Mouse (Mus musculus) ES-E14 (cell line): Measurements from ENCODE around the gene Hras.

Source experiments
- CHD2 ChIP-seq: IDR thresholded peaks from 2 replicates; pipeline ENCODE4 v1.6.1; 2014; ENCODE audit warnings: mild to moderate bottlenecking, low read depth, low read length, inconsistent platforms
- HCFC1 ChIP-seq: IDR thresholded peaks from 2 replicates; pipeline ENCODE4 v1.6.1; 2012; ENCODE audit warnings: low read length, inconsistent platforms, borderline replicate concordance; ENCODE audit not compliant: insufficient read depth
- MAFK ChIP-seq: IDR thresholded peaks from 2 replicates; pipeline ENCODE4 v1.6.1; 2014; ENCODE audit warnings: mild to moderate bottlenecking, low read depth, low read length, inconsistent platforms; ENCODE audit not compliant: insufficient read depth
- ZC3H11A ChIP-seq: IDR thresholded peaks from 2 replicates; pipeline ENCODE4 v1.6.1; 2012; ENCODE audit warnings: low read depth, mild to moderate bottlenecking, inconsistent platforms, low read length, borderline replicate concordance
- ZNF384 ChIP-seq: IDR thresholded peaks from 2 replicates; pipeline ENCODE4 v1.6.1; 2012; ENCODE audit warnings: low read depth, low read length, inconsistent platforms

DNA sequence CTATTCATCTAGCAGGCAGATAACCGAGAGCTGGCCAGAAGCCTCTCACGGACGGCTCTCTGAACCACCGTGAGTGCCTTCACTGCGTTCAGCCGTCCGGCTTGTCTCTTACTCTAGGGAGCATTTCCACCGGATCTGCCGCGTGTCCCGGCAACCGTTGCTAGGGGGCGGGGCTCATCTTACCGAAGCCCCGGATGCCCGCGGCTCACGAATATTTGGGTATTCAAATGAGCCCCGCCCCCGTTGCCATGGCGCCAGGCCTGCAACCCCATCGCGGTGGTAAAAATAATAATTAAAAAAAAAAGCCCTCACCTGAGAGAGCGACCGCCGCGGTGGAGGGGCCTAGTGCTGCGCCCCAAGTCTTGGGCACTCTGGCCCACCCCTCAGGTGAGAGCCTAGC is 1.0 kb upstream of the Hras start:
- TF ChIP-seq ZNF384 (no peak), ZC3H11A (no peak), CHD2 (no peak), MAFK (no peak), HCFC1 (no peak)
